Mouse (Mus musculus) limb, embryonic 12.5 days (tissue): ENCODE data around the gene Hipk2. TPM values are rescaled to one million over a fixed set of nuclear protein-coding genes. Genes with fewer than 3 reads are reported as not detected.
"Not testable (repeated sequence)": the region's sequence is repeated elsewhere in the genome, so short reads cannot be mapped to it uniquely, and the experiment has no call there.

ENCODE experiments used
- ATAC-seq: fragments of 200-750 bp; cut with Nextera tagmentation; 2 replicates; pipeline ENCODE4 v1.8.0; 2017; ENCODE audit warnings: low read depth, moderate TSS enrichment; ENCODE audit not compliant: insufficient number of reproducible peaks, insufficient read depth, low FRiP score, low TSS enrichment
- H3K27ac ChIP-seq: fragments of 300-500 bp; sonication (generic); 2 replicates; pipeline ENCODE4 v1.5.1; 2016; ENCODE audit warnings: mild to moderate bottlenecking, moderate library complexity
- H3K27me3 ChIP-seq: fragments of 300-500 bp; sonication (generic); 2 replicates; pipeline ENCODE4 v1.6.1; 2016; ENCODE audit warnings: mild to moderate bottlenecking, moderate library complexity
- H3K36me3 ChIP-seq: fragments of 300-500 bp; sonication (generic); 2 replicates; pipeline ENCODE4 v1.6.1; 2016; ENCODE audit warnings: mild to moderate bottlenecking, moderate library complexity
- H3K4me1 ChIP-seq: fragments of 300-500 bp; sonication (generic); replicated peaks from 2 replicates; pipeline ENCODE4 v1.6.1; 2016
- H3K4me2 ChIP-seq: fragments of 300-500 bp; sonication (generic); 2 replicates; pipeline ENCODE4 v1.6.1; 2016; ENCODE audit warnings: mild to moderate bottlenecking, moderate library complexity
- H3K4me3 ChIP-seq: fragments of 300-500 bp; sonication (generic); replicated peaks from 2 replicates; pipeline ENCODE4 v1.5.1; 2016; ENCODE audit warnings: mild to moderate bottlenecking
- H3K9ac ChIP-seq: fragments of 300-500 bp; sonication (generic); replicated peaks from 2 replicates; pipeline ENCODE4 v1.6.1; 2016; ENCODE audit warnings: mild to moderate bottlenecking, moderate library complexity
- H3K9me3 ChIP-seq: fragments of 300-500 bp; sonication (generic); 2 replicates; pipeline ENCODE4 v1.6.1; 2016; ENCODE audit warnings: mild to moderate bottlenecking, moderate library complexity
- WGBS: fragments of 180-500 bp; shearing (Covaris S2); methylation state at CpG from one replicate; pipeline ENCODE4 v1.1.7; 2016; 5-methylcytosine and 5-hydroxymethylcytosine counted together
- polyA plus RNA-seq: library from polyadenylated mRNA; unstranded; fragments of >200 nt; fragmentation: Nextera tagmentation; extraction: Ambion mirVana; gene quantifications from 2 replicates; pipeline ENCODE4 v1.2.1, GENCODE M21; 2016

Gene Hipk2
- polyA plus RNA-seq, 1 experiment from 2014 or later: 23.6 TPM

- ATAC-seq: not testable (repeated sequence)
Observed at GRCm38 (mm10) chr6:38670488-38670887, 205.5 kb downstream of the Hipk2 start.

GRCm38 (mm10) chr6:38669580-38669979 is 206.4 kb downstream of the Hipk2 start:
- H3K27me3 ChIP-seq: peaks cover 17% of the 10 kb centered on the region
- no peak overlapping the region for H3K4me2 ChIP-seq
- H3K9ac ChIP-seq: no peak overlapping the region
- ATAC-seq: no peak
- no peak overlapping the region for H3K27ac ChIP-seq
- 57% methylated on average over 6 of the region's 6 CpGs for WGBS
- 0 out of 2 replicates have a peak, but pooled peaks cover 3% of the 10 kb centered on the region for H3K9me3 ChIP-seq
- H3K4me1 ChIP-seq: no peaks in the 10 kb centered on the region
- H3K4me3 ChIP-seq: no peak overlapping the region
- H3K36me3 ChIP-seq: no peaks in the 10 kb centered on the region

More at GRCm38 (mm10) chr6:38670488-38670887, 205.5 kb downstream of the Hipk2 start:
- not testable (repeated sequence) for H3K27ac ChIP-seq, H3K4me2 ChIP-seq, H3K9ac ChIP-seq, H3K36me3 ChIP-seq, H3K27me3 ChIP-seq, H3K4me1 ChIP-seq, H3K4me3 ChIP-seq, H3K9me3 ChIP-seq
- WGBS: 86% methylated on average over 1 of the region's 1 CpGs

- peak within 1 kb of the TSS; percentile 88 for H3K4me2 ChIP-seq
- peak within 1 kb of the TSS; percentile 73 for H3K9ac ChIP-seq
- H3K27ac ChIP-seq: no peak within 1 kb of the TSS
- no peaks in the 10 kb centered on the region for H3K36me3 ChIP-seq
- under 1% methylated on average over 69 of the region's 84 CpGs for WGBS
- peak; percentile 58; the same call in 1 of the 2 replicates for ATAC-seq
- H3K4me3 ChIP-seq: peak within 1 kb of the TSS; percentile 66
- H3K27me3 ChIP-seq: peaks cover 41% of the 10 kb centered on the region
- no peaks in the 10 kb centered on the region; the same call in 1 of the 2 replicates for H3K4me1 ChIP-seq
- no peaks in the 10 kb centered on the region for H3K9me3 ChIP-seq
Observed at GRCm38 (mm10) chr6:38662714-38663615, 213.0 kb downstream of the Hipk2 start, which contains the start of gene Clec2l. Clec2l (plus strand) TSS chr6:38663069.

GRCm38 (mm10) chr6:38661626-38662025 is 214.3 kb downstream of the Hipk2 start:
- H3K4me1 ChIP-seq: no peaks in the 10 kb centered on the region; the same call in 1 of the 2 replicates
- no peak overlapping the region for H3K4me3 ChIP-seq
- H3K9ac ChIP-seq: no peak overlapping the region
- ATAC-seq: no peak
- no peak overlapping the region for H3K4me2 ChIP-seq
- peaks cover 40% of the 10 kb centered on the region for H3K27me3 ChIP-seq
- H3K36me3 ChIP-seq: no peaks in the 10 kb centered on the region
- H3K9me3 ChIP-seq: no peaks in the 10 kb centered on the region
- no peak overlapping the region for H3K27ac ChIP-seq
- WGBS: 56% methylated on average over 4 of the region's 4 CpGs

- Histone ChIP-seq H3K4me3 (no peak overlapping the region), H3K4me1 (no peaks in the 10 kb centered on the region), H3K9ac (no peak overlapping the region), H3K4me2 (no peak overlapping the region), H3K36me3 (no peaks in the 10 kb centered on the region), H3K27me3 (no peaks in the 10 kb centered on the region), H3K27ac (no peak overlapping the region), H3K9me3 (0 out of 2 replicates have a peak, but pooled peaks cover 10% of the 10 kb centered on the region)
- WGBS: 42% methylated on average over 14 of the region's 14 CpGs
- ATAC-seq: no peak
Observed at GRCm38 (mm10) chr6:38650263-38650937, 225.6 kb downstream of the Hipk2 start.

- Histone ChIP-seq H3K9me3 (0 out of 2 replicates have a peak, but pooled peaks cover 10% of the 10 kb centered on the region), H3K4me2 (no peak overlapping the region), H3K4me1 (no peaks in the 10 kb centered on the region), H3K9ac (no peak overlapping the region), H3K27ac (no peak overlapping the region), H3K4me3 (no peak overlapping the region), H3K36me3 (no peaks in the 10 kb centered on the region), H3K27me3 (no peaks in the 10 kb centered on the region)
- WGBS: 72% methylated on average over 3 of the region's 3 CpGs
- ATAC-seq: no peak
Observed at GRCm38 (mm10) chr6:38649545-38649944, 226.4 kb downstream of the Hipk2 start.

Other genes starting within 250 kb of the Hipk2 start
- gene Klrg2, start 238.9 kb downstream of the Hipk2 start, polyA plus RNA-seq: 0.11 and 0.12 TPM in 2 replicates
- 1.9 and 2.8 TPM in 2 replicates for gene Clec2l, start 213.1 kb downstream of the Hipk2 start, polyA plus RNA-seq
- 1.1 and 1.2 TPM in 2 replicates for gene Tbxas1, start 761 bp downstream of the Hipk2 start, polyA plus RNA-seq
- gene Parp12, start 242.2 kb upstream of the Hipk2 start, polyA plus RNA-seq: 5.9 and 7.0 TPM in 2 replicates